Mouse (Mus musculus) hindbrain, embryonic 14.5 days (tissue): ENCODE data around the gene Cacna2d1. TPM values are rescaled to one million over a fixed set of nuclear protein-coding genes. Genes with fewer than 3 reads are reported as not detected.
A peak's percentile ranks its signal among the peaks of the same experiment; 100 is the strongest.

ENCODE experiments used
- ATAC-seq: fragments of 200-750 bp; cut with Nextera tagmentation; 2 replicates; pipeline ENCODE4 v1.8.0; 2017; ENCODE audit warnings: moderate number of reproducible peaks, mild to moderate bottlenecking, moderate TSS enrichment, moderate library complexity; ENCODE audit not compliant: low FRiP score
- DNase-seq: peaks from one replicate; pipeline ENCODE4 v3.0.0-alpha.2; 2015; ENCODE audit warnings: low spot score
- H3K27ac ChIP-seq: fragments of 300-500 bp; sonication (generic); 2 replicates; pipeline ENCODE4 v1.5.1; 2014; ENCODE audit warnings: mild to moderate bottlenecking, moderate library complexity
- H3K27me3 ChIP-seq: fragments of 300-500 bp; sonication (generic); 2 replicates; pipeline ENCODE4 v1.6.1; 2014; ENCODE audit warnings: mild to moderate bottlenecking, low read length, mixed read lengths; ENCODE audit not compliant: control insufficient read depth, insufficient read depth
- H3K36me3 ChIP-seq: fragments of 300-500 bp; sonication (generic); replicated peaks from 2 replicates; pipeline ENCODE4 v1.6.1; 2014; ENCODE audit not compliant: control insufficient read depth, insufficient read depth
- H3K4me1 ChIP-seq: fragments of 300-500 bp; sonication (generic); replicated peaks from 2 replicates; pipeline ENCODE4 v1.6.1; 2014; ENCODE audit warnings: antibody characterized with exemption, low read length, mixed read lengths; ENCODE audit not compliant: control insufficient read depth, insufficient read depth
- H3K4me2 ChIP-seq: fragments of 300-500 bp; sonication (generic); replicated peaks from 2 replicates; pipeline ENCODE4 v1.6.1; 2014; ENCODE audit warnings: mild to moderate bottlenecking, moderate library complexity
- H3K4me3 ChIP-seq: fragments of 300-500 bp; sonication (generic); replicated peaks from 2 replicates; pipeline ENCODE4 v1.5.1; 2014; ENCODE audit warnings: mild to moderate bottlenecking, low read length
- H3K9ac ChIP-seq: fragments of 300-500 bp; sonication (generic); 2 replicates; pipeline ENCODE4 v1.6.1; 2014
- H3K9me3 ChIP-seq: fragments of 300-500 bp; sonication (generic); 2 replicates; pipeline ENCODE4 v1.6.1; 2016; ENCODE audit warnings: low read length; ENCODE audit not compliant: control insufficient read depth
- WGBS: fragments of 180-500 bp; shearing (Covaris S2); extraction: QIAGEN DNeasy Blood & Tissue Kit; methylation state at CpG from one replicate; pipeline ENCODE4 v1.1.7; 2014; 5-methylcytosine and 5-hydroxymethylcytosine counted together
- polyA plus RNA-seq: library from polyadenylated mRNA; unstranded; fragments of >200 nt; fragmentation: Nextera tagmentation; extraction: Ambion mirVana; gene quantifications from 2 replicates; pipeline ENCODE4 v1.2.1, GENCODE M21; 2014

Gene Cacna2d1
- 40.3 and 43.7 TPM in 2 replicates for polyA plus RNA-seq

DNA sequence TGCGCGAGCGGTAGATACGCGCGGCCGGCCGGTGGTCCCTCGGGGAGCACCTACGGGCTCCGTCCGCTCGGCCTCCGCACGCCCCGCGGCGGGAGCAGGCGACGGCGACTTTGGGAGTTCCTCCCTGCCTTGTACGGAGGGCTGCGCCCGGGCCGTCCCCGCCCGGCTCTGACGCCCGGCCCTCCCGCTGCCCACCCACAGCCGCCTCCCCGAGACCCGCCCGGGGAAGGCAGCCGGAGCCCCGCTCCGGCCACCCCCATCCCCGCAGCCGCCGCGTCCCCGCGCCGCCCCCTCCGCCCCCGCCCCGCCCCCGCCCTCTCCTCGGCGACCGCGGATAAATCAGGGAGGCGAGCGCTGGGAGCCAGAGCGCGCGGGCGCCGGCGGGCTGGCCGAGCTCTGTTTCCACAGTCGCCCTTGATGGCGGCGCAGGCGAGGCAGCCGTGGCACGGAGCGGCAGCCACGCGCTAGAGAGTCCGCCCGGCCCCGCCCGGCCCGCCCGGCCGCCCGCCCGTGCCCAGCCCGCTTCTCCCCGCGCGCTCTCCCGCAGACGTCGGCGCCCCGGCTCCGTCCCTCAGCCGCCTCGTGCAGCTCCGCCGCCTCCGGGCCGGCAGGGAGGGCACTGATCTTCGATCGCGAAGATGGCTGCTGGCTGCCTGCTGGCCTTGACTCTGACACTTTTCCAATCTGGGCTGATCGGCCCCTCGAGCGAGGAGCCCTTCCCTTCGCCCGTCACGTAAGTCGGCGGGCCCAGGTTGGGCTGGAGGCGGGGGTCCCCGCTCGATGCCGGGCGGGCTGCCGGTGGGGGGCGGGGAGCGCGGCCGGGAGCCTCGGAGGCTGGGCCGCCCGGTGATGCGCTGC, at the start of gene Cacna2d1:
Cacna2d1 (plus strand) TSS at position 316 of the 858 bp plus-strand sequence.
- no peak for DNase-seq
- no peaks in the 10 kb centered on the region for H3K9me3 ChIP-seq
- under 1% methylated on average over 60 of the region's 120 CpGs for WGBS
- peak within 1 kb of the TSS; percentile 98 for H3K27ac ChIP-seq
- no peaks in the 10 kb centered on the region for H3K36me3 ChIP-seq
- peaks cover 14% of the 10 kb centered on the region; the same call in 1 of the 2 replicates for H3K4me1 ChIP-seq
- H3K9ac ChIP-seq, result peak within 1 kb of the TSS; percentile 96
- peak within 1 kb of the TSS; percentile 72 for H3K4me3 ChIP-seq
- H3K27me3 ChIP-seq, result peaks cover 56% of the 10 kb centered on the region
- H3K4me2 ChIP-seq, result peak within 1 kb of the TSS; percentile 76
- ATAC-seq, result peak; percentile 88

DNA sequence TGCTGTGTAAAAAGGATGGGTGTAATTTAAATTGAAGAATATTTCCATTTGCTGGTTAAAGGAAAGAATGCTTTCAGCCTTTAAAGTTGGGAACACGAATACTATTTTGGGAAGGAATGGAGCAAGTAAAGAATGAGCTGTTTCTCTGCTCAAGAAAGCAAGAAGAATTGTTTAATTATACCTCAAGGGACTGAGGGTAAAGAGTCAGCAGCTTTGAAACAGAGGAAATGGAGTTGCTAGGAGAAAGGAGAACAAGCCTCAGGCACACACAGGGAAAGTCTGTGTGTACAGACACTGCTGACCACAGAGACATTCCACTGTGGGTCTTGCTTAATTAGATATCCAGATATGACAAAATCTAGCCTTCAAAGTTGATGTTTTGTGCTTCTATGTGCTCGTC, 39.4 kb upstream of the Cacna2d1 start:
- no peaks in the 10 kb centered on the region for H3K9me3 ChIP-seq
- ATAC-seq (no peak), DNase-seq (no peak)
- H3K4me2 ChIP-seq, result no peak overlapping the region
- H3K27ac ChIP-seq, result no peak overlapping the region
- no peaks in the 10 kb centered on the region for H3K27me3 ChIP-seq
- no peaks in the 10 kb centered on the region for H3K36me3 ChIP-seq
- no peak overlapping the region for H3K4me3 ChIP-seq
- 66% methylated on average over 2 of the region's 2 CpGs for WGBS
- H3K4me1 ChIP-seq, result no peaks in the 10 kb centered on the region
- no peak overlapping the region for H3K9ac ChIP-seq

DNA sequence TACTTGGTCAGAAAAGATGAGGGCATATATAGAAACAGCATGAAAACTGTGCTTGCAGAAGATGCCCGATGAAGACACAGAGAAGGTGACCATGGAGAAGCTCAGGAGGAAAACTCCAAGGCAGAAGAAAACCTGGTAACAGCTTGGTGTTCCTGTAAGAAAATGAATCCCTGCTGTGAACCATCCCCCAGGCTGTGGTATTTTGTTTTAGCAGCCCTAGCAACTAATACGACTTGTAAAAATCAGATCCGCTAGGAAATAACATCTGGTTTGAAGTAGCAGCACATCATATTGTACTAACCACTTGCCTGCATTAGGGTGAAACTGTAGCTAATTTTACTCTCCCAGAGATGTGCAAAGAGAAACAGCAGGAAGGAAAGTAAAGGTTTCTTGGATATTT, 37.8 kb upstream of the Cacna2d1 start:
- Histone ChIP-seq H3K27ac (no peak overlapping the region), H3K4me2 (no peak overlapping the region), H3K4me1 (no peaks in the 10 kb centered on the region), H3K4me3 (no peak overlapping the region), H3K9ac (no peak overlapping the region), H3K27me3 (no peaks in the 10 kb centered on the region), H3K9me3 (no peaks in the 10 kb centered on the region), H3K36me3 (no peaks in the 10 kb centered on the region)
- 80% methylated on average over 3 of the region's 3 CpGs for WGBS
- DNase-seq (no peak), ATAC-seq (no peak)

DNA sequence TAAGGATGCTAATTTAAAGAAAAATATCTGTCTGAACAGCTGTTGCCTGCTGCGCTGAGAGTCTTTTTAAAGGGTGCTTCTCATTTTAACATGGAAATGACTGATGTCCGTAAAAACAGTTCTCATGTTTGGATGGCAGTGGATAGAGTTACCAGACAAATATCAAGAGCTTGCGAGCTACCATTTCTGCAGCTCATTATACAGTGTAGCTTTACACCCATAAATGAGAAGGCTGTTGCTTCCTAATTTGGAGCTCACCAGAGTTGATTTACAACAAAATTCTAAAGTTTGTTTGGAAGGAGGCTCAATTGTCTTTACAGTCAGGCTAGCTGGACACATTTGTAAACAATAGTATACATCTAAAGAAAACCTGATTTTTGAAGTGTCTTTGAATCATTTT, 28.0 kb upstream of the Cacna2d1 start:
- no peak overlapping the region for H3K4me3 ChIP-seq
- no peak for ATAC-seq
- no peaks in the 10 kb centered on the region for H3K4me1 ChIP-seq
- H3K9me3 ChIP-seq, result no peaks in the 10 kb centered on the region
- H3K4me2 ChIP-seq, result no peak overlapping the region
- WGBS, result 76% methylated on average over 3 of the region's 3 CpGs
- H3K9ac ChIP-seq, result no peak overlapping the region
- H3K27ac ChIP-seq, result no peak overlapping the region
- no peaks in the 10 kb centered on the region for H3K27me3 ChIP-seq
- DNase-seq, result no peak
- H3K36me3 ChIP-seq, result no peaks in the 10 kb centered on the region

DNA sequence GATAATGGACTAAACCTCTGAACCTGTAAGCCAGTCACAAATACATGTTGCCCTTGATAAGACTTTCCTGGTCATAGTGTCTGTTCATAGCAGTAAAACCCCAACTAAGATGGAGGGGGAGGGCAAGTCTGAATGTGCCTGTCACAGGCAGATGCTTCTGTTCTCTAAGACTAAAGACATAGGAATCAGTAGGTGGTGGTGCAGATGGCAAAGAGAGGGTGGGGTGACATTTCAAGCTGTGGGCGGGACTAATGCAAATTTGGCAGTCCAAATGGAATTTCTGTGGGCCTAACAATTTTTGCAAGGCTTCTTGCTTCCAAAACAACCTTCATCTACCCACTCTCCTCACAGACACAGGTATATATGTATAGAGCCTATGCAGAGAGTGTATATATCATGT, 19.6 kb upstream of the Cacna2d1 start:
- Histone ChIP-seq H3K4me1 (no peaks in the 10 kb centered on the region), H3K27me3 (no peaks in the 10 kb centered on the region), H3K4me2 (no peak overlapping the region), H3K9ac (no peak overlapping the region), H3K4me3 (no peak overlapping the region), H3K36me3 (no peaks in the 10 kb centered on the region), H3K9me3 (no peaks in the 10 kb centered on the region), H3K27ac (no peak overlapping the region)
- no peak for ATAC-seq
- 59% methylated on average over 1 of the region's 1 CpGs for whole genome bisulfite sequencing
- DNase-seq, result no peak

DNA sequence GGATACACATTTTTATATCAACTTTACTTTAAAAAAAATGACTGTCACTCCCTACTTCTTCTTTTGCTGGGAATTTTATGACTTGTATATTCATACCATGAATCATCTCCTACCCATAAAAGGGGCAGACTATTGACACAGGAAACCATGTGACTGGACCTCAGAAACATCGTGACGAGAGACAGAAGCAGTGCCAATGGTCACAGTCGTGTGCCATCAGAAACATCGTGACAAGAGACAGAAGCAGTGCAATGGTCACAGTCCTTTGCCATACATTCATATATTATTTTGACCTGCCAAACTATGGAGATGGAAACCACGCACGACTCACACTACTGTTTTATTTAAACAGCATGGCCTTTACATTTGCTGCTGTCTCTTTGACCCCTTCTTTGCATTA, 6.0 kb upstream of the Cacna2d1 start:
- no peak for ATAC-seq

DNA sequence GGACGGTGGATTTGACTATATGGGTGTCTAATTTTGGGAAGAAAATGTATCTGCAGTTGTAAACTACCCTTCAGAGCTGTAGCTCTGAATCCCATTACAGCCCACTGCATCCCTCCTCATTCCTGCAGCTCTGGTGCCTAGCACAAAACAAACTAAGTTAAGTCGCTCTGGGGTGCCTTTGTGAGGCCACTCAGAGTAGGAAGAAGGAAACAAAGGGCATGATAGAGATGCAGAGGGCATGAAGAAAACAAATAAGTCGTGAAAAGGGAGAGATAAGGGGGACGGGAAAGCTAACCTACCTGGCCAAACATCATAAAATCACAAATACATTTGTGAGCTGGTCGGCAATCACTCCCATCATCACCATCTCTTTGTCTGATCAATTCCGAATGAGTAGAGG, 1.5 kb upstream of the Cacna2d1 start:
- peak overlapping the region; percentile 72 for H3K4me3 ChIP-seq
- H3K27ac ChIP-seq, result peak overlapping the region; percentile 98
- 8% methylated on average over 6 of the region's 6 CpGs for WGBS
- peaks cover 54% of the 10 kb centered on the region for H3K27me3 ChIP-seq
- 0 out of 2 replicates have a peak, but pooled peaks cover 11% of the 10 kb centered on the region for H3K4me1 ChIP-seq
- H3K4me2 ChIP-seq, result peak overlapping the region; percentile 76
- H3K9me3 ChIP-seq, result no peaks in the 10 kb centered on the region
- ATAC-seq (no peak), DNase-seq (no peak)
- H3K9ac ChIP-seq, result peak overlapping the region; percentile 96
- H3K36me3 ChIP-seq, result no peaks in the 10 kb centered on the region

More for the DNA sequence above, 6.0 kb upstream of the Cacna2d1 start:
- H3K4me2 ChIP-seq, result no peak overlapping the region
- no peak overlapping the region for H3K27ac ChIP-seq
- no peaks in the 10 kb centered on the region for H3K36me3 ChIP-seq
- peaks cover 59% of the 10 kb centered on the region for H3K27me3 ChIP-seq
- H3K4me1 ChIP-seq, result 0 out of 2 replicates have a peak, but pooled peaks cover 6% of the 10 kb centered on the region
- no peaks in the 10 kb centered on the region for H3K9me3 ChIP-seq
- WGBS, result 33% methylated on average over 6 of the region's 6 CpGs
- no peak overlapping the region for H3K9ac ChIP-seq
- DNase-seq, result no peak
- no peak overlapping the region for H3K4me3 ChIP-seq

DNA sequence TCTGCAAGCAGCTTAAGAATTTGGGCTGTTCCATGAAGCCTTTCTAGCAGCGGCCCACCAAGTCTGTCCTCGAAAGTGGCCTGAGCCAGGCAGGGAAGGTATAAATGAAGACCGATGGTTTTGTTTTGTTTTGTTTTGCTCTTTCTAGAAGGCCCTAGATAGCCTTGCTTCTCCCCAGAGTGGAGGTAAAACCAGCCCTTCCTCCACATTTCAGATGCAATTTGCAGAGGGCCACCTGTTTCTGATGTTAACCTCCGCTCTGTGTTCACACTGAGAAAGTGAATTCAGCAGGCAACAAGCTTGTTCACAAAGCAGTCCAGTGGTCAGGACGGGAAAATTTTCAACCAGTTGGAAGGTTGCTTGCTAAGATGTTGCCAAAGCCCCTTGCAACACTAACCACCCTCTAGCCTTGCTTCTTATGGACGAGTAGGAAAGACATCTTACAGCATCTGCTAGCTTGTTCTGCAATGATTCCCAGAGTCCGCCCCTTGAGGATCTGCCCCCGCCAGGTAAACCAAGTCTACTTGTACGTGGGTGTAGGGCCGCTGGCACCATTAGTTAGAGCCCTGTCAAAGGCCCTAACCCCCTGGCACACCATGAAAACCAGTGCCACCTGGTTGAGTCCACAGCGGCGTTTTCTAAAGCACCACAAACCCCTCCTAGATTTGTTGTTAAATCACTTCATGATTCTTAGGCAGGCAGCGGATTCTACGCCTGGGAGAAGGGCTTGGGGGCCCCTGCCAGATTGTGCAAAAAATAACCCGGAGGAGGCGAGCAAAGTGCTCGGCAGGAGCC, 713 bp upstream of the Cacna2d1 start:
- peak overlapping the region; percentile 98 for H3K27ac ChIP-seq
- peak overlapping the region; percentile 96 for H3K9ac ChIP-seq
- H3K36me3 ChIP-seq, result no peaks in the 10 kb centered on the region
- peaks cover 54% of the 10 kb centered on the region for H3K27me3 ChIP-seq
- peak; percentile 55 for DNase-seq
- WGBS, result 2% methylated on average over 17 of the region's 17 CpGs
- H3K4me1 ChIP-seq, result 0 out of 2 replicates have a peak, but pooled peaks cover 11% of the 10 kb centered on the region
- ATAC-seq, result peak; percentile 22
- H3K4me2 ChIP-seq, result peak overlapping the region; percentile 76
- H3K4me3 ChIP-seq, result peak overlapping the region; percentile 72
- no peaks in the 10 kb centered on the region for H3K9me3 ChIP-seq

DNA sequence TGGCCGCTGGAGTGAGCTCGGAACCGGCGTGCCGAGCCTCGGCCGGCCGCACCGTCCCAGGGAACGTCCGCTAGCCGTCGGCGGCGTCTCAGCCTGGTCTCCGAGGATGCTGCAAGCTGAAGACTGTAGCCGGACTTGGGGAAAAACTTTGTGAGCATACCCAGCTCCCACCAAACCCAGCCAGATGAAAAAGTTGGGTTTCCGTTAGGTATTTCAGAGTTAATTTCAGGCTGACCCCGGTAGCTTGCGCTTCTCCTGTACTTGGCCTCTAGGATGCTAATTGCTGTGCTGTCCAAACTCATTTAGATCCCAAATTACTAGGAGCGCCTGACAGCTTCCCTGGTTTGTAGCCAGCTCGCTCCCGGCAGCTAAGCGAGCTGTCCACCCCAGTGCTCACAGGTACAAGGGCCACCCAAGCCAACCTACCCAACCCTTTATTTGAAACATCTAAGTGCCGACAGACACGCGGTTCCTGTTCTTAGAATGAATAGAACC, 790 bp downstream of the Cacna2d1 start:
- Histone ChIP-seq H3K9ac (peak overlapping the region; percentile 96), H3K4me1 (peaks cover 14% of the 10 kb centered on the region; the same call in 1 of the 2 replicates), H3K36me3 (no peaks in the 10 kb centered on the region), H3K4me3 (peak overlapping the region; percentile 72), H3K27ac (peak overlapping the region; percentile 98), H3K9me3 (no peaks in the 10 kb centered on the region), H3K4me2 (peak overlapping the region; percentile 76), H3K27me3 (peaks cover 55% of the 10 kb centered on the region)
- under 1% methylated on average over 27 of the region's 27 CpGs for WGBS
- peak; percentile 21; the same call in 1 of the 2 replicates for ATAC-seq
- DNase-seq, result no peak
